Mouse (Mus musculus) heart, embryonic 13.5 days (tissue): Measurements from ENCODE around the gene Bloc1s3. TPM values are rescaled to one million over a fixed set of nuclear protein-coding genes. Genes with fewer than 3 reads are reported as not detected.

Source experiments
- ATAC-seq: fragments of 200-750 bp; cut with Nextera tagmentation; 2 replicates; pipeline ENCODE4 v1.8.0; 2017; ENCODE audit warnings: moderate TSS enrichment; ENCODE audit not compliant: insufficient number of reproducible peaks, low FRiP score, low TSS enrichment; ENCODE audit errors: extremely low read depth
- H3K27ac ChIP-seq: fragments of 300-500 bp; sonication (generic); replicated peaks from 2 replicates; pipeline ENCODE4 v1.5.1; 2015; ENCODE audit warnings: moderate library complexity, mild to moderate bottlenecking, inconsistent platforms
- H3K27me3 ChIP-seq: fragments of 300-500 bp; sonication (generic); replicated peaks from 2 replicates; pipeline ENCODE4 v1.6.1; 2015; ENCODE audit warnings: mild to moderate bottlenecking, inconsistent platforms
- H3K36me3 ChIP-seq: fragments of 300-500 bp; sonication (generic); 2 replicates; pipeline ENCODE4 v1.6.1; 2015; ENCODE audit warnings: mild to moderate bottlenecking, inconsistent platforms
- H3K4me1 ChIP-seq: fragments of 300-500 bp; sonication (generic); 2 replicates; pipeline ENCODE4 v1.6.1; 2015; ENCODE audit warnings: inconsistent platforms
- H3K4me2 ChIP-seq: fragments of 300-500 bp; sonication (generic); 2 replicates; pipeline ENCODE4 v1.6.1; 2015; ENCODE audit warnings: inconsistent platforms, mild to moderate bottlenecking, moderate library complexity
- H3K4me3 ChIP-seq: fragments of 300-500 bp; sonication (generic); 2 replicates; pipeline ENCODE4 v1.5.1; 2015; ENCODE audit warnings: moderate library complexity, mild to moderate bottlenecking, inconsistent platforms
- H3K9ac ChIP-seq: fragments of 300-500 bp; sonication (generic); 2 replicates; pipeline ENCODE4 v1.6.1; 2015; ENCODE audit warnings: inconsistent platforms, mild to moderate bottlenecking, moderate library complexity
- H3K9me3 ChIP-seq: fragments of 300-500 bp; sonication (generic); 2 replicates; pipeline ENCODE4 v1.6.1; 2016; ENCODE audit warnings: inconsistent platforms
- WGBS: fragments of 180-500 bp; shearing (Covaris S2); methylation state at CpG from one replicate; pipeline ENCODE4 v1.1.7; 2015; ENCODE audit warnings: mixed read lengths; 5-methylcytosine and 5-hydroxymethylcytosine counted together
- polyA plus RNA-seq: library from polyadenylated mRNA; unstranded; fragments of >200 nt; fragmentation: Nextera tagmentation; extraction: Ambion mirVana; gene quantifications from 2 replicates; pipeline ENCODE4 v1.2.1, GENCODE M21; 2015

Gene Bloc1s3
- polyA plus RNA-seq, 1 experiment from 2014 or later = 1.5 TPM

- ATAC-seq = no peak
- H3K27me3 ChIP-seq = peaks cover 20% of the 10 kb centered on the region
- H3K9me3 ChIP-seq = no peaks in the 10 kb centered on the region
- 73% methylated on average over 5 of the region's 5 CpGs for WGBS
- H3K4me1 ChIP-seq = peaks cover 18% of the 10 kb centered on the region
- H3K27ac ChIP-seq = no peak overlapping the region
- no peak overlapping the region for H3K4me3 ChIP-seq
- H3K4me2 ChIP-seq = no peak overlapping the region
- H3K9ac ChIP-seq = no peak overlapping the region
- no peaks in the 10 kb centered on the region for H3K36me3 ChIP-seq
Observed at GRCm38 (mm10) chr7:19496214-19496555, 12.0 kb downstream of the Bloc1s3 start.

GRCm38 (mm10) chr7:19495521-19496213 lies 12.5 kb downstream of the Bloc1s3 start:
- Histone ChIP-seq H3K4me2 (no peak overlapping the region), H3K9ac (no peak overlapping the region), H3K9me3 (no peaks in the 10 kb centered on the region), H3K27me3 (peaks cover 25% of the 10 kb centered on the region), H3K4me3 (no peak overlapping the region), H3K4me1 (peaks cover 18% of the 10 kb centered on the region), H3K27ac (no peak overlapping the region), H3K36me3 (no peaks in the 10 kb centered on the region)
- ATAC-seq = no peak
- 60% methylated on average over 20 of the region's 20 CpGs for WGBS

GRCm38 (mm10) chr7:19494751-19495474 lies 13.3 kb downstream of the Bloc1s3 start:
- Histone ChIP-seq H3K9me3 (no peaks in the 10 kb centered on the region), H3K9ac (no peak overlapping the region), H3K4me2 (no peak overlapping the region), H3K36me3 (no peaks in the 10 kb centered on the region), H3K27ac (no peak overlapping the region), H3K27me3 (peaks cover 33% of the 10 kb centered on the region), H3K4me3 (no peak overlapping the region), H3K4me1 (peaks cover 18% of the 10 kb centered on the region)
- no peak for ATAC-seq
- WGBS = 74% methylated on average over 25 of the region's 25 CpGs

- peaks cover 65% of the 10 kb centered on the region for H3K27me3 ChIP-seq
- 4% methylated on average over 25 of the region's 26 CpGs for WGBS
- ATAC-seq = no peak
- peak overlapping the region; percentile 80 for H3K9ac ChIP-seq
- H3K4me3 ChIP-seq = peak overlapping the region; percentile 46
- H3K9me3 ChIP-seq = no peaks in the 10 kb centered on the region
- H3K4me2 ChIP-seq = peak overlapping the region; percentile 74
- peak overlapping the region; percentile 56 for H3K27ac ChIP-seq
- no peaks in the 10 kb centered on the region for H3K36me3 ChIP-seq
- H3K4me1 ChIP-seq = peaks cover 23% of the 10 kb centered on the region
Observed at GRCm38 (mm10) chr7:19491731-19492130, 16.4 kb downstream of the Bloc1s3 start.

GRCm38 (mm10) chr7:19489525-19489924 lies 18.6 kb downstream of the Bloc1s3 start:
- peak overlapping the region; percentile 54 for H3K4me2 ChIP-seq
- H3K9me3 ChIP-seq = no peaks in the 10 kb centered on the region
- H3K36me3 ChIP-seq = no peaks in the 10 kb centered on the region
- no peak for ATAC-seq
- H3K27me3 ChIP-seq = peaks cover 71% of the 10 kb centered on the region
- H3K9ac ChIP-seq = no peak overlapping the region
- peaks cover 17% of the 10 kb centered on the region for H3K4me1 ChIP-seq
- no peak overlapping the region for H3K27ac ChIP-seq
- 22% methylated on average over 31 of the region's 31 CpGs for WGBS
- peak overlapping the region; percentile 34 for H3K4me3 ChIP-seq

- Histone ChIP-seq H3K4me2 (no peak overlapping the region), H3K36me3 (no peaks in the 10 kb centered on the region), H3K9ac (no peak overlapping the region), H3K9me3 (no peaks in the 10 kb centered on the region), H3K27ac (no peak overlapping the region), H3K27me3 (peaks cover 57% of the 10 kb centered on the region), H3K4me3 (no peak overlapping the region), H3K4me1 (peaks cover 8% of the 10 kb centered on the region)
- ATAC-seq = no peak
- 60% methylated on average over 7 of the region's 7 CpGs for WGBS
Observed at GRCm38 (mm10) chr7:19486549-19486948, 21.6 kb downstream of the Bloc1s3 start.

- Histone ChIP-seq H3K4me3 (no peak overlapping the region), H3K27ac (no peak overlapping the region), H3K36me3 (no peaks in the 10 kb centered on the region), H3K4me2 (no peak overlapping the region), H3K9me3 (no peaks in the 10 kb centered on the region), H3K9ac (no peak overlapping the region), H3K4me1 (0 out of 2 replicates have a peak, but pooled peaks cover 5% of the 10 kb centered on the region), H3K27me3 (peaks cover 51% of the 10 kb centered on the region)
- 75% methylated on average over 1 of the region's 1 CpGs for WGBS
- no peak for ATAC-seq
Observed at GRCm38 (mm10) chr7:19485488-19485887, 22.7 kb downstream of the Bloc1s3 start.

- Histone ChIP-seq H3K9me3 (no peaks in the 10 kb centered on the region), H3K9ac (no peak overlapping the region), H3K36me3 (no peaks in the 10 kb centered on the region), H3K4me2 (no peak overlapping the region), H3K27ac (no peak overlapping the region), H3K27me3 (peaks cover 36% of the 10 kb centered on the region), H3K4me1 (peaks cover under 1% of the 10 kb centered on the region; the same call in 1 of the 2 replicates), H3K4me3 (no peak overlapping the region)
- 75% methylated on average over 8 of the region's 8 CpGs for WGBS
- no peak for ATAC-seq
Observed at GRCm38 (mm10) chr7:19483281-19483680, 24.9 kb downstream of the Bloc1s3 start.

GRCm38 (mm10) chr7:19477624-19478384 lies 30.4 kb downstream of the Bloc1s3 start:
- Histone ChIP-seq H3K27me3 (peaks cover 64% of the 10 kb centered on the region), H3K4me3 (no peak overlapping the region), H3K27ac (peak overlapping the region; percentile 21; the same call in 1 of the 2 replicates), H3K4me2 (no peak overlapping the region), H3K36me3 (no peaks in the 10 kb centered on the region), H3K9me3 (no peaks in the 10 kb centered on the region), H3K9ac (no peak overlapping the region), H3K4me1 (peaks cover 12% of the 10 kb centered on the region)
- 17% methylated on average over 14 of the region's 14 CpGs for WGBS
- no peak for ATAC-seq

GRCm38 (mm10) chr7:19477084-19477483 lies 31.1 kb downstream of the Bloc1s3 start:
- Histone ChIP-seq H3K4me1 (peaks cover 19% of the 10 kb centered on the region), H3K9me3 (no peaks in the 10 kb centered on the region), H3K36me3 (no peaks in the 10 kb centered on the region), H3K9ac (no peak overlapping the region), H3K4me3 (no peak overlapping the region), H3K27me3 (peaks cover 72% of the 10 kb centered on the region), H3K4me2 (no peak overlapping the region), H3K27ac (0 out of 2 replicates have a peak overlapping the region, but pooled peaks have one; percentile 21)
- ATAC-seq = no peak
- 56% methylated on average over 2 of the region's 2 CpGs for WGBS

- H3K27me3 ChIP-seq = peaks cover 95% of the 10 kb centered on the region
- H3K4me1 ChIP-seq = peaks cover 28% of the 10 kb centered on the region
- no peaks in the 10 kb centered on the region for H3K36me3 ChIP-seq
- peak overlapping the region; percentile 84 for H3K9ac ChIP-seq
- H3K4me3 ChIP-seq = peak overlapping the region; percentile 63
- WGBS = under 1% methylated on average over 61 of the region's 89 CpGs
- peak overlapping the region; percentile 63 for H3K27ac ChIP-seq
- peak; percentile 53; the same call in 1 of the 2 replicates for ATAC-seq
- H3K9me3 ChIP-seq = no peaks in the 10 kb centered on the region
- H3K4me2 ChIP-seq = peak overlapping the region; percentile 85
Observed at GRCm38 (mm10) chr7:19473875-19474443, 34.2 kb downstream of the Bloc1s3 start.
